Mouse (Mus musculus) small intestine, adult 2 months (tissue): ENCODE measurements around the gene 1700069L16Rik.

ENCODE experiments used
- CTCF ChIP-seq: fragments of 200-500 bp; IDR thresholded peaks from 2 replicates; pipeline ENCODE4 v1.5.1; 2012; ENCODE audit warnings: low read depth, mild to moderate bottlenecking, control low read depth, inconsistent platforms, low read length, moderate library complexity, mixed read lengths; ENCODE audit not compliant: insufficient replicate concordance, insufficient read length; ENCODE audit errors: extremely low read depth
- POLR2A ChIP-seq: fragments of 200-500 bp; IDR thresholded peaks from 2 replicates; pipeline ENCODE4 v1.6.1; 2012; ENCODE audit warnings: low read depth, mild to moderate bottlenecking, control low read depth, inconsistent platforms, low read length, moderate library complexity

DNA sequence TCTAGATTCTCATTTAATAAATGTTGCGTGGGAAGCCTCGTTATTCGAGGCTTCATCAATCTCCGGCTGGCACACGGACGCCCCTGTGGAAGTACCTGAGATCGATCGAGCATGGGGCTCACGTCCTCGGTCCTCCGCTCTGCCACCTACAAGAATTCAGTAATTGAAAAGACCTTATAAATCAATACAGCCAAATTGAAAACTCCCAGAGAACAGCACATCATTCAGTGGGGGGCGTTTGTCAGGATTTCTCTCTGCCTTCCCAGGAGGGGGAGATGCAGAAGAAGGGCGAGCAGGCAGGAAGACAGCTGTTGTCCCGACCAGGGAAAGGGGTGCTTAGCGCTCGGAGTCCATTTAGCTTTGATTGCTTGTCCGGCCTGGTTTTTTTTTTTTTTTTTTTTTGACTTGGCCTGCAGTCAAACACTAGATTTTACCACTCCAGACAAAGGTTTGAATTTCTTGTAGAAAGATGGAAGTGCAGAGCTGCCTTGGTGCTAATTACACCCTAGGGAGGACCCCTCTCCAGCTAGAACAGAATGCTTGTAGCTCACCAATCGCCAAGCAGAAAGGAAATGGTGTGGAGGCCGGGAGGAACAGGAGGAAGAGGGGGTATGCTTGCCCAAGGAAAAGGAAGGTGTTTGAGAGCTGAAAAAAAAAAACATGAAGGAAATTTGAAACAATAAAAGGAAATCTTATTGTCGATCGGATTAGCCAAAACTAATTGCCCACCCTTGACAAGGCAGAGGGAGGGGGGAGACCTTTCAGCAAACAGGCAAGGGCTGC lies 20.6 kb downstream of the 1700069L16Rik start:
- TF ChIP-seq POLR2A, result no peak
- no peak for TF ChIP-seq CTCF
